Mouse (Mus musculus): ENCODE results near the gene Gatad2a.

- TF ChIP-seq CTCF (IDR thresholded peaks at IDR 0.05; ENCODE audit: control insufficient read depth, insufficient read depth, low read length) (no peak), POLR2A (IDR thresholded peaks at IDR 0.05; ENCODE audit: borderline replicate concordance, control insufficient read depth, low read depth, low read length) (no peak)
Observed at GRCm38 (mm10) chr8:69957419-69957818, 38.8 kb downstream of the Gatad2a start.
